Mouse (Mus musculus) hematopoietic stem cell, adult 5-6 weeks (primary cell): ENCODE results near the gene Hba-x. TPM values are rescaled to one million over a fixed set of nuclear protein-coding genes. Genes with fewer than 3 reads are reported as not detected.

ENCODE experiments used
- ATAC-seq, 2 experiments: fragments of 125-278 bp in 1 of 2; replicated peaks in 1 of 2; 2 replicates each; pipeline ENCODE4 v1.8.0; 2016 to 2017; ENCODE audit warnings: inconsistent platforms in 2 of 2, mild to moderate bottlenecking in 2 of 2, moderate number of reproducible peaks in 2 of 2, low read depth in 1 of 2, moderate TSS enrichment in 1 of 2; ENCODE audit not compliant: low FRiP score in 2 of 2, poor library complexity in 2 of 2, severe bottlenecking in 2 of 2, insufficient read depth in 1 of 2, low TSS enrichment in 1 of 2
- total RNA-seq: library from RNA; stranded (forward); fragments of 172-1452, 232-1000 nt; gene quantifications from 2 replicates; pipeline ENCODE4 v1.2.3, GENCODE M21; 2017

Hba-x gene
- total RNA-seq, 1 experiment from 2014 or later = not detected

DNA sequence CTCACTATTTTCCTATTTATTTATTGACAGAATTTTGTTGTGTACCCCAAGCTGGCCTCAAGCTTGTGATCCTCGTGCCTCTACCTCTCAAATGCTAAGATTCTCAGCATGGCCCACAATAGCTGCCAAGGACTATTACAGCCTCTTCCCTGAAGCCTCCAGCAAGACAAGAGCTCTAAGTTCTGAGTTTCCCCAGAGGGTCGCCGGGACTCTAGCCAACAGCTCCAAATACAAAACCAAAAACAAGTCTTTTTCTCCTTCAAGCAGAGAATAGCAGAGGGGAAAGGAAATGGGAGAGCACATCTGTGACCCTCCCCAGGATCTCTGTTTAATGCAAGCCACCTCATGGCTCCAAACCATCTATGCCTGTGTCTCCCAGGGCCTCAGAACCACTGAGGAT is 32.1 kb upstream of the Hba-x start:
- ATAC-seq = no peak

DNA sequence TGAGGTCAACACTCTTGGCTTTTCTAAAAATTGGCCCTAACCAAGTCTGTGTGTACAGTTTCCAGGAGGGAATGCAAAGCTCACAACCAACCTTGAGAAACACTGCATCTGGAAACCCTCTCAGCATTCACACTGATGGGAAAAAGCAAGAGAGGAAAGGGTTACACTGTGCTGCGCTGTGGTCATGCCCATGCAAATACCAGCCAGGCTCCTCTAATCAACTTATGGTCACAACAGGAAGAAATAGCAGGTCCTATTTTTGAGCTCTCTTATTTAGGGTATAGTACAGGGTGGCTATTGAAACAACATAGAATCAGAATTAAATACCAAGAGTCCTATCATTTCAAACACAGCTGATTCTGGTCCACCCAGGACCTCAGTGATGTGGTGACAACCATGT is 31.6 kb upstream of the Hba-x start:
- ATAC-seq = no peak

- peak in 1 of 2 experiments; percentile 59; a peak in 2 of 4 replicates for ATAC-seq
Observed at GRCm38 (mm10) chr11:32245614-32246013, 30.6 kb upstream of the Hba-x start.

DNA sequence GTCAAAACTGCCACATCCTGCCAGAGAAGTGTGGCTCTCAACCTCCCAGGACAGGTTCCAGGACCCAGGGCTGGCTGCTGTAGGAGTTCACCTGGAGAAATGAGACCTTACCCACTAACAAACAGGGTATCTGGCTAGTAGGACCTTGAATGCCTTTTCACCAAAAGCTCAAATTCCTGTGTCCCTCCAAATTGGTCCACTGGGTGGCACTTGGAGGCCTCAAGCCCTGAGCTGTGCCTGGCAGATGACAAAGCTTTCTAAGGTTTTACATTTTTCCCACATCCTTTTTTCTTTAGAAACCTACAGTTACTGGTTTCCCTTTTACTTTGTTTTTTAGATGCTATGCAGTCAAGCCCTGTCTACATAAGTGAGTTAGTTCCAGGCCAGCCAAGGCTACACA is 29.1 kb upstream of the Hba-x start:
- ATAC-seq = peak; percentile 61 to 77

DNA sequence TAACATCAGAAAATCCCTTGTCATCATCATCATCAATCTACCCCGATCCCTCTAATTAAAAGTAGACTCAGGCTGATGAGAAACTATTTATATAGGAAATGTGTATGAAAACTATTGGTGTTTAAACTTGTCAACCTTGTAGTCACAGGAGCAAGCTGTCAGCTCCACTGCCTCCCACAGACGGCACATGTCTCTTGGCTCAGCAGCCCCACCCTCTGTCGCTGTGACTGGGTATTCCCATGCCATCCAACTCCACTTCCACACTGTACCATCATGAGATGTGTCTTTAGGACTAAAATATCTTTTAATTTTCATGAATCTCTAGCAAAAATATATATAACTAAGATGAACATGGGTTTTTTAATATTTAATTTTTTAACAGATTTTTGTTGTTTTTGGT is 27.9 kb upstream of the Hba-x start:
- ATAC-seq = no peak

DNA sequence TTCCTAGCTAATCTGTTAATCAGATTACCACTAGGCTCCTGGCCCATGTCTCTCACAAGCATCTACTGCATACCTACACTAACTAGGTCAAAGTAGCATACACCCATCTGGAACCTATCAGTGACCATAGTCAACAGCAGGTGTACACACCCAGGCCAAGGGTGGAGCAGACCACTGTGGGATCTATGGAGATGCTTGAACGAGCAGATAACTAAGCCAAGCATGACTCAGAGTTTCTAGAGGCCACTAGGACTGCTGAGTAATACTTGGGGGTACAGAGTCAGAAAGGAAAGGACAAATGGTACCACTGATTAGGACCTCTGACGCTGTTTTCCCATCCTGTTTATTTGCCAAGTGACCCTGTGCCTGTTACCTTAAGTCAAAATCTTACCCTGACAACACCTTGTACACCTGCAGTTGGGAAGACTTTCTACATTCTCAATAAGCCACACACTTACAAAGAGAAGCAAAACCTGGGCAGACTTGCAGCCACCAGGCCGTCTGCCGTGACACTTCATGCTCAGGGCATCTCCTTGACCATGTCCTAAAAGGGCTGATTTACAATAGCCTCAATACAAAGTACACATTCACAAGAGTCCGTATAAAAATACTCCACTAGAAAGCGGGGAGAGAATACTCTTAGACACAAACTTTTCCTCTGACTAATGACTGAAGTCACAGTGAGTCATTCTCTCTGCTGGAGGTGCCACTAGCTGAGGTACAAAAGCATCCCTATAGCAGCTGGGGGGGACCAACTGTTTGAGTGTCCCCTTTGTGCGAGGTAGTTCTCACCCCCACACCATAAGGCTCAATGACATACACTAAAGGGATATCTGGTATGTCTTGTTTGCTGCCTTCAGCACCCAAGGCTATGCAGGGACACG is 25.1 kb upstream of the Hba-x start:
- ATAC-seq = peak in 1 of 2 experiments; percentile 26; a peak in 1 of 4 replicates

- no peak for ATAC-seq
Observed at GRCm38 (mm10) chr11:32253121-32253520, 23.1 kb upstream of the Hba-x start.

GRCm38 (mm10) chr11:32256146-32256545 is 20.1 kb upstream of the Hba-x start:
- ATAC-seq = no peak

DNA sequence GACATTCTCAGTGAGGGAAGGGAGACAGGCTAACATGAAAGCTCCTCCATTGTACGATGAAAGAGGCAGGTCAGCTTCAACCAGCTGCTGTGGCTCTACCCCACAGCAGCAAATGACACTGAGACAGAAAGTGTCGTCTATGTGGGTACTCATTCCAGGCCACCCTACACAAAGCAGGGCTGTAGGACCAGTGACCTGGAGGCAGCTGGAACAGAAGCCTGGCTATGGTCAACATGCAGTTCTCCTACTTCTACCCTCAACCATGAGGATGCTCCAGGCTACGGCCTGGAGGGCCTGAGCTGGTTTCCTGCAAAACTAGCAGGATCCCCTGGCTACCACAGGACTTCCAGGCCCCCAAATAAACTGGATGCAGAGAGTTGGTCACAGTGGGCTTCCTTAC is 19.6 kb upstream of the Hba-x start:
- ATAC-seq = no peak

DNA sequence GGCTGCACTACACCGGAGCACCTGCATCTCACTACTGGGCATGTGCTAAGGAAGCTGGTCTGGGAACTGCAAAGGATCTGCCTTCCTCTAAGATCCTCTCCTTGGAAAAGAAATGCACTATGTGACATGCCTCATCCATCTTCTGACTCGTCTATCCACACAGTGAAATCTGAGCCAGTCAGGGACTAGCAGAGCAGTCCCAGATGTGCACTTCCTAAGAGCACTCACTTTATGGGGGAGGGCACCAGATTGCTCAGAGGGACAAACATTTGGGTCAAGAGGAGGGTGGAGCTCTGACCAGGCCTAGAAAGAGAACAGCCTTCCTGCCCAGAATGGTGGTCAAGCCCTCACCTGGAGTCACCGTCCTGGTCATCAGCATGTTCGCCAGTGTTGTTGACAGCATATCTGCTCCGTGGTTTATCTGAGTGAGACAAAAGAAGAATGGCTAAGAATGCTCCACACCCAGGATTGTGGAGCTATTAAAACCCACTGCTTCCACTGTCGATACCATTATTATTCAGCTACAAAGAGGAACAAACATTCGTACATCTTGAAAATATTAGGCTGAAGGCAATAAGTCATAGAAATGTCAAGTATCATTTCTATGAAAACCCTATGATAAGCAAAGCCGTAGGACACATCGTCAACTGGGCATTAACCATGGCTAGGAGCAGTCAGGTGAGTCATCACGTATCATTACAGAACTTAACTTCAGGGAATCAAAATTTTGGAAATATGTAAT is 13.4 kb upstream of the Hba-x start:
- no peak for ATAC-seq

DNA sequence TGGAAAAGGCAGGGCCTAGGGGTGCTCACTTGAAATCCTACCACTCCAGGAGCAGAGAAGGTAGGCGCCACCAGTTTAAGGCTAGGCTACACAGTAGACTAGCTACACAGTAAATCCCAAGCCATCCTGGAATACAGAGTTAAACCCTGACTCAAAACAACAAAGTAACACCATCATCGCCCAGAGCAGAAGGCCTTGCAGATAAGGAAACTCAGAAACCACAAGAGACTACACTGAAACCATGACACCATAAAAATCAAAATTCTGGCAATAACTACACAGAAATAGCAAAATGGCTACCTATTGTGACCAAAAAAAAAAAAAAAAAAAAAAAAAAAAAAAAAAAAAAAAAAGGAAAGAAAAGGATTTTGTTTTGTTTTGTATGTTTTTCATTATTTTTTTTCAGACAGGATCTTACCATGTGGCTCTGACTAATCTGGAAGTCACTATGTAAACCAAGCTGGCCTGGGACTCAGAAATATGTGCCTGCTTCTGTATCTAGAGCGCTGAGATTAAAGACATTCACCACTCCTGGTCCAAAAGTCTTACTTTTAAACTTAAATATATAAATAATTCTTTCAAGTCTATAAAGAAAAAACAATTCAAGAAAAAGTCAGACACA is 11.0 kb upstream of the Hba-x start:
- ATAC-seq = peak; percentile 75 to 82

DNA sequence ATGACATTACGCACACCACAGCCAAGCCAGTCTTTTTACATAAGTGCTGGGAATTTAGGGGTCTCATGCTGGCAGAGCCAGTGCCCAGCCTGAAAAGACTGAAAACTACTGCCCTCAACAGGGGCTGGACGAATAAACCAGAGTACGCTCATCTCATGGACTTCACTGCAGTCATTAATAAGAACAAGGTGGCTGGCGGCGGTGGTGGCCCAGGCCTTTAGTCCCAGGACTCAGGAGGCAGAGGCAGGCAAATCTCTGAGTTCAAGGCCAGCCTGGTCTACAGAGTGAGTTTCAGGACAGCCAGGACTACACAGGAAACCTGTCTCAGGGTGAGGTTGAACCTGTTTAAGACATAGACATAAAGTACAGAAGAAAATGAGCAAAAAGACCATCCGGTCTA is 10.0 kb upstream of the Hba-x start:
- ATAC-seq = no peak

- ATAC-seq = no peak
Observed at GRCm38 (mm10) chr11:32266776-32267175, 9.4 kb upstream of the Hba-x start.

GRCm38 (mm10) chr11:32267188-32267884 is 8.9 kb upstream of the Hba-x start, which contains the start of gene Nprl3:
Gene Nprl3, minus strand, starts transcription at chr11:32267707.
- ATAC-seq = peak; percentile 63 to 83

- no peak for ATAC-seq
Observed at GRCm38 (mm10) chr11:32267964-32268363, 8.2 kb upstream of the Hba-x start.

GRCm38 (mm10) chr11:32268952-32269351 is 7.2 kb upstream of the Hba-x start:
- ATAC-seq = no peak

- ATAC-seq = no peak
Observed at GRCm38 (mm10) chr11:32271178-32271577, 5.0 kb upstream of the Hba-x start.
